Mouse (Mus musculus): ENCODE data around the gene Wdr72. TPM values are rescaled to one million over a fixed set of nuclear protein-coding genes. Genes with fewer than 3 reads are reported as not detected.

Gene Wdr72
- polyA plus RNA-seq, 1 experiment: not detected

DNA sequence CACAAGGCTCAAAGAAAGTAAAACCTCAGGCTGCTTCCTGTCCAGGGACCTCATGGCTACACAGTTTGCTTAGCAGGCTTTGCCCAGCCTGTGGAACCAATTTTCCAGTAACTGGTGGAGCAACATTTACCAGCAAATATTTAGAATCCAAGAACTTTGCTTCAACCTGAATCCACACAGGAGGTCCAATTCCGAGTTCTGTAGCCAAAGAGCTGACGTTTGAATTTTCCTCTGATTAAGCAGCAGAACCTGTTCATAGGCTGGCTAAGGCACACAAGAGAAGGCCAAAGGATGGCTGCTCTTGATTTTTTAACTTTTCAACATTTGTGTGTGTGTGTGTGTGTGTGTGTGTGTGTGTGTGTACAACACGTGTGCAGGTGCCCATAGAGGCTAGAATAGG, 222.2 kb downstream of the Wdr72 start:
- H3K79me3 ChIP-seq (ENCODE audit: low read depth): no peaks in the 10 kb centered on the region
- H3K27me3 ChIP-seq (ENCODE audit: control insufficient read depth, insufficient read depth, insufficient read length): no peaks in the 10 kb centered on the region
- H3ac ChIP-seq (ENCODE audit: control insufficient read depth, insufficient read length, low read depth): no peak overlapping the region
- H3K4me3 ChIP-seq (ENCODE audit: insufficient read depth, poor library complexity, severe bottlenecking): no peak overlapping the region
- TF ChIP-seq CTCF (IDR thresholded peaks at IDR 0.05; ENCODE audit: control insufficient read depth, insufficient read depth, insufficient read length) (no peak), CEBPB (IDR thresholded peaks at IDR 0.05; ENCODE audit: low read depth) (no peak), FOSL1 (IDR thresholded peaks at IDR 0.05; ENCODE audit: insufficient read depth, low read length, poor library complexity, severe bottlenecking) (no peak), USF1 (IDR thresholded peaks at IDR 0.05; ENCODE audit: low read depth) (no peak), MYOG (IDR thresholded peaks at IDR 0.05; ENCODE audit: control insufficient read depth, extremely low read depth, insufficient read length) (no peak), MYOD1 (IDR thresholded peaks at IDR 0.05; ENCODE audit: control insufficient read depth, insufficient read length, low read depth) (no peak), MAX (IDR thresholded peaks at IDR 0.05) (no peak)
- no peaks in the 10 kb centered on the region for H3K36me3 ChIP-seq (ENCODE audit: control insufficient read depth, insufficient read depth)
- H3K79me2 ChIP-seq (ENCODE audit: control insufficient read depth, insufficient read depth): no peaks in the 10 kb centered on the region

Other genes starting within 250 kb of the Wdr72 start
- under 0.01 TPM for gene Unc13c, start 141.4 kb upstream of the Wdr72 start, polyA plus RNA-seq (2012; fragmentation: generic; extraction: Trizol)

Measured in C2C12 (cell line).